In the genomic region with DNA sequence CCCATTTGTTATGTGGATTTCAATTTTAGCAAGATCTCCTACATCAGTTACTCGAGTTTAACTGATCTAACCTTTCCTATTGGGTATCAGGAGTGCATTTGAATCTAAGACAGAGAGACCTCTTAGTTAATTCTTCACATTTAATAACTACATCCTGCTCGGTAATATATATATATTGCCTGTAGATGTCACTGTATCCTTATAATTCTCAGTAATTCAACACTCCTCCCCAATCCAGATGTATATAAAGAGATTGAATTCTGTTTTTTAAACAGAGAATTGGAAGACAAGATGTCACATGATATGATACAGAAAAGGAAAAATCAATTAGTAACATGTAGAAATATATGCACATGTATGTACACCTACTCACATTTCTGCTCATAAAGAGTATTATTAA, we compare ENCODE assay signal across 26 mouse cellular contexts.
DNase-seq lines count a peak whose midpoint lies in the region; ATAC-seq and TF ChIP-seq lines count a peak whose summit lies in the region.
"Had no signal": no experiment of that assay in that cellular context is flagged by ENCODE, and none has a peak within 500 bp of the region (broad histone marks: within the 10 kb centered on the region; RNA-seq: fewer than 3 reads in every experiment).

No protein-coding gene starts in this region.

- no peak for ATAC-seq in embryonic facial prominence, embryonic 11.5 days (replicated peaks; ENCODE audit: insufficient number of reproducible peaks, low FRiP score, low TSS enrichment, low read depth)
- ATAC-seq: CD4-positive, CD25-positive, alpha-beta regulatory T cell, adult 4 months; Patski had no signal

- no peak overlapping the region for H3K4me3 ChIP-seq in embryonic facial prominence, embryonic 11.5 days (ENCODE audit: low read depth, low read length)
- no peak overlapping the region for H3K4me3 ChIP-seq in embryonic facial prominence, embryonic 10.5 days
- H3K4me3 ChIP-seq in layer of hippocampus, adult 2 months = no peak overlapping the region
- H3K4me3 ChIP-seq: embryonic facial prominence, embryonic 13.5 days; erythroblast, embryonic 14.5 days; forebrain, embryonic 12.5 days; heart, embryonic 12.5 days; lung, embryonic 15.5 days; midbrain, embryonic 10.5 days had no signal

- 53% methylated on average over 2 of the region's 2 CpGs for WGBS in embryonic facial prominence, embryonic 11.5 days
- 61% methylated on average over 2 of the region's 2 CpGs for WGBS in embryonic facial prominence, embryonic 10.5 days

- TF ChIP-seq CTCF in layer of hippocampus, adult 2 months (conservative IDR thresholded peaks at IDR 0.05) = peak; percentile 64

- H3K9me3 ChIP-seq in embryonic facial prominence, embryonic 11.5 days (replicated peaks; ENCODE audit: control insufficient read depth, low read length) = no peaks in the 10 kb centered on the region
- H3K9me3 ChIP-seq in embryonic facial prominence, embryonic 10.5 days = no peaks in the 10 kb centered on the region
- H3K9me3 ChIP-seq: embryonic facial prominence, embryonic 13.5 days; forebrain, embryonic 12.5 days; heart, embryonic 12.5 days; lung, embryonic 15.5 days; midbrain, embryonic 10.5 days had no signal

- no peaks in the 10 kb centered on the region for H3K36me3 ChIP-seq in embryonic facial prominence, embryonic 11.5 days (replicated peaks; ENCODE audit: control insufficient read depth, insufficient read depth, low read depth, low read length)
- no peaks in the 10 kb centered on the region for H3K36me3 ChIP-seq in embryonic facial prominence, embryonic 10.5 days (replicated peaks)
- H3K36me3 ChIP-seq: embryonic facial prominence, embryonic 13.5 days; forebrain, embryonic 12.5 days; heart, embryonic 12.5 days; lung, embryonic 15.5 days; midbrain, embryonic 10.5 days had no signal

- no peaks in the 10 kb centered on the region for H3K4me1 ChIP-seq in embryonic facial prominence, embryonic 11.5 days (ENCODE audit: control insufficient read depth, insufficient read depth, low read length)
- no peaks in the 10 kb centered on the region for H3K4me1 ChIP-seq in embryonic facial prominence, embryonic 10.5 days
- H3K4me1 ChIP-seq: embryonic facial prominence, embryonic 13.5 days; forebrain, embryonic 12.5 days; heart, embryonic 12.5 days; lung, embryonic 15.5 days; midbrain, embryonic 10.5 days had no signal

- peak; percentile 3 for DNase-seq in embryonic facial prominence, embryonic 11.5 days (ENCODE audit: low spot score)
- DNase-seq in embryonic facial prominence, embryonic 10.5 days (ENCODE audit: low spot score) = no peak
- DNase-seq in layer of hippocampus, adult 2 months (ENCODE audit: low spot score in 2 of 2) = no peak
- DNase-seq in layer of hippocampus, postnatal 25 days (ENCODE audit: extremely low spot score in 1 of 2, low spot score in 1 of 2) = no peak
- DNase-seq in 3T3-L1 (ENCODE audit: low read depth, low spot score) = peak; percentile 2
- peak; percentile 34 for DNase-seq in retina, embryonic 14.5 days (ENCODE audit: low spot score)
- no peak for DNase-seq in cerebellum, adult 11 months
- DNase-seq: adrenal gland, postnatal 36 days; cerebellum, adult 18-20 months; cerebellum, postnatal 14 days; gastrocnemius, postnatal 14 days; heart, adult 11 months; heart, postnatal 10 days; kidney, adult 8-10 months; kidney, postnatal 14 days; right cerebral cortex, postnatal 25 days; thymus, postnatal 36 days had no signal

- H3K4me2 ChIP-seq in embryonic facial prominence, embryonic 11.5 days (ENCODE audit: low read depth, low read length) = no peak overlapping the region
- H3K4me2 ChIP-seq: embryonic facial prominence, embryonic 13.5 days; forebrain, embryonic 12.5 days; heart, embryonic 12.5 days; lung, embryonic 15.5 days had no signal

- H3K9ac ChIP-seq in embryonic facial prominence, embryonic 11.5 days (replicated peaks; ENCODE audit: low read length) = no peak overlapping the region
- H3K9ac ChIP-seq: embryonic facial prominence, embryonic 13.5 days; forebrain, embryonic 12.5 days; heart, embryonic 12.5 days; liver, embryonic 14.5 days; lung, embryonic 15.5 days had no signal

- no peak overlapping the region for H3K27ac ChIP-seq in embryonic facial prominence, embryonic 11.5 days (replicated peaks; ENCODE audit: low read depth, low read length)
- no peak overlapping the region for H3K27ac ChIP-seq in embryonic facial prominence, embryonic 10.5 days (replicated peaks)
- H3K27ac ChIP-seq in layer of hippocampus, adult 2 months = no peak overlapping the region
- H3K27ac ChIP-seq: embryonic facial prominence, embryonic 13.5 days; forebrain, embryonic 12.5 days; liver, embryonic 14.5 days; lung, embryonic 15.5 days; midbrain, embryonic 10.5 days had no signal

- no peaks in the 10 kb centered on the region for H3K27me3 ChIP-seq in embryonic facial prominence, embryonic 11.5 days (ENCODE audit: control insufficient read depth, insufficient read depth, low read length)
- peaks cover 5% of the 10 kb centered on the region; the same call in 1 of the 2 replicates for H3K27me3 ChIP-seq in embryonic facial prominence, embryonic 10.5 days (replicated peaks; ENCODE audit: low read depth, poor library complexity, severe bottlenecking)
- H3K27me3 ChIP-seq: embryonic facial prominence, embryonic 13.5 days; forebrain, embryonic 12.5 days; heart, embryonic 12.5 days; lung, embryonic 15.5 days had no signal

Comparison
In these comparisons a context has a peak if more than half of its experiments do, and no peak if none do; other contexts are left out.
1. DNase-seq: peak in embryonic facial prominence, embryonic 11.5 days (single experiment), 3T3-L1 (single experiment) and retina, embryonic 14.5 days (single experiment); none in embryonic facial prominence, embryonic 10.5 days (single experiment), layer of hippocampus, adult 2 months (0 of 2), layer of hippocampus, postnatal 25 days (0 of 2) and cerebellum, adult 11 months (single experiment).